Comparison of ENCODE assay signal across 24 mouse cellular contexts in the genomic region with DNA sequence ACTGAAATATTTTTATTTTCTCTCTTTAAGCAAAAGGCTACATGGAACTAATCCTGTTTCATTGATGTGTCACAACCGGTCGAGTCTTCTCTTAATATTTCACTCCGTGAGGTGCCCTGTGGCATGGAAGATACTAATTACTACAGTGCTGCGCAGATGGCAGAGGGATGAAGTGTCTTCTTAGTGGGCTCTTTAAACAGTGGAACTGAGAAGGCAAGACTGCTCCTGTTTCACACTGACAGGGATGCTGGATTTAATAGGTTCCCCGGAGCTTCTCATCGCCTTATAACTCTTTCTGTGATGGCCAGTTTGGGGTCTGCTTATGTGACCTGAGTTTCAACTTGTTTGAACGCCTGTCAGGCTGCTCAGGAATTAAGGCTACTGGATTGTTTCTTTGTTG.
DNase-seq lines count a peak whose midpoint lies in the region; ATAC-seq and TF ChIP-seq lines count a peak whose summit lies in the region.
"Had no signal": no experiment of that assay in that cellular context is flagged by ENCODE, and none has a peak within 500 bp of the region (broad histone marks: within the 10 kb centered on the region; RNA-seq: fewer than 3 reads in every experiment).

No protein-coding gene starts in this region.

- no peaks in the 10 kb centered on the region for H3K27me3 ChIP-seq in hindbrain, postnatal 0 days (ENCODE audit: insufficient read depth, low read length)
- no peaks in the 10 kb centered on the region for H3K27me3 ChIP-seq in hindbrain, embryonic 11.5 days (ENCODE audit: control insufficient read depth, insufficient read depth, low read length)
- H3K27me3 ChIP-seq in midbrain, embryonic 13.5 days = no peaks in the 10 kb centered on the region
- H3K27me3 ChIP-seq in midbrain, embryonic 11.5 days (ENCODE audit: control insufficient read depth, insufficient read depth, low read length) = no peaks in the 10 kb centered on the region
- no peaks in the 10 kb centered on the region for H3K27me3 ChIP-seq in midbrain, embryonic 15.5 days (replicated peaks)
- H3K27me3 ChIP-seq in thymus, adult 2 months (ENCODE audit: control insufficient read depth, insufficient read depth, low read length) = no peaks in the 10 kb centered on the region
- H3K27me3 ChIP-seq: CH12.LX; forebrain, embryonic 15.5 days; Patski had no signal

- no peak overlapping the region for H3K27ac ChIP-seq in hindbrain, postnatal 0 days
- no peak overlapping the region for H3K27ac ChIP-seq in hindbrain, embryonic 11.5 days (ENCODE audit: low read depth, low read length)
- no peak overlapping the region for H3K27ac ChIP-seq in midbrain, embryonic 13.5 days
- H3K27ac ChIP-seq in midbrain, embryonic 11.5 days (ENCODE audit: low read depth, low read length) = no peak overlapping the region
- H3K27ac ChIP-seq in midbrain, embryonic 15.5 days = 0 out of 2 replicates have a peak overlapping the region, but pooled peaks have one; percentile 27
- no peak overlapping the region for H3K27ac ChIP-seq in thymus, adult 2 months (ENCODE audit: control insufficient read depth, insufficient read depth, low read length)
- H3K27ac ChIP-seq: forebrain, embryonic 15.5 days had no signal

- H3K4me1 ChIP-seq in hindbrain, postnatal 0 days (ENCODE audit: insufficient read depth, low read length) = peaks cover 5% of the 10 kb centered on the region; the same call in 1 of the 2 replicates
- H3K4me1 ChIP-seq in hindbrain, embryonic 11.5 days (replicated peaks; ENCODE audit: control insufficient read depth, insufficient read depth, low read length) = no peaks in the 10 kb centered on the region
- H3K4me1 ChIP-seq in midbrain, embryonic 13.5 days (replicated peaks) = peaks cover 6% of the 10 kb centered on the region
- H3K4me1 ChIP-seq in midbrain, embryonic 11.5 days (ENCODE audit: control insufficient read depth, insufficient read depth, low read length) = no peaks in the 10 kb centered on the region
- H3K4me1 ChIP-seq in midbrain, embryonic 15.5 days = peaks cover 8% of the 10 kb centered on the region
- H3K4me1 ChIP-seq in thymus, adult 2 months (replicated peaks; ENCODE audit: control insufficient read depth, insufficient read depth, low read length) = no peaks in the 10 kb centered on the region

- no peak for ATAC-seq in hindbrain, postnatal 0 days
- ATAC-seq in hindbrain, embryonic 11.5 days (ENCODE audit: low FRiP score) = no peak
- ATAC-seq in midbrain, embryonic 13.5 days = 0 out of 2 replicates have a peak, but pooled peaks have one; percentile 65
- ATAC-seq in midbrain, embryonic 11.5 days (ENCODE audit: low FRiP score) = no peak
- ATAC-seq in midbrain, embryonic 15.5 days (replicated peaks) = 0 out of 2 replicates have a peak, but pooled peaks have one; percentile 33
- ATAC-seq: forebrain, embryonic 15.5 days; hindbrain, embryonic 16.5 days; intestine, embryonic 16.5 days; liver, postnatal 0 days; lung, postnatal 0 days; Patski had no signal

- no peak for TF ChIP-seq CTCF in hindbrain, postnatal 0 days (IDR thresholded peaks at IDR 0.05; ENCODE audit: low read depth)
- TF ChIP-seq CTCF in thymus, adult 2 months (IDR thresholded peaks at IDR 0.05; ENCODE audit: borderline replicate concordance, control insufficient read depth, extremely low read depth, insufficient read depth, low read length, poor library complexity) = no peak

- no peak overlapping the region for H3K4me2 ChIP-seq in hindbrain, postnatal 0 days (ENCODE audit: low read depth, low read length)
- H3K4me2 ChIP-seq in hindbrain, embryonic 11.5 days (replicated peaks; ENCODE audit: low read depth, low read length) = no peak overlapping the region
- no peak overlapping the region for H3K4me2 ChIP-seq in midbrain, embryonic 13.5 days (replicated peaks)
- no peak overlapping the region for H3K4me2 ChIP-seq in midbrain, embryonic 11.5 days
- H3K4me2 ChIP-seq in midbrain, embryonic 15.5 days = no peak overlapping the region
- H3K4me2 ChIP-seq: forebrain, embryonic 15.5 days; heart, embryonic 11.5 days had no signal

- 47% methylated on average over 7 of the region's 7 CpGs for WGBS in hindbrain, postnatal 0 days
- WGBS in hindbrain, embryonic 11.5 days = 62% methylated on average over 7 of the region's 7 CpGs
- WGBS in midbrain, embryonic 13.5 days = 44% methylated on average over 7 of the region's 7 CpGs
- 54% methylated on average over 7 of the region's 7 CpGs for WGBS in midbrain, embryonic 11.5 days
- 28% methylated on average over 7 of the region's 7 CpGs for WGBS in midbrain, embryonic 15.5 days
- 94% methylated on average over 7 of the region's 7 CpGs for WGBS in thymus, adult 2 months

- no peak overlapping the region for H3K9ac ChIP-seq in hindbrain, postnatal 0 days (replicated peaks; ENCODE audit: low read length)
- no peak overlapping the region for H3K9ac ChIP-seq in hindbrain, embryonic 11.5 days (ENCODE audit: low read depth, low read length)
- H3K9ac ChIP-seq in midbrain, embryonic 13.5 days (replicated peaks) = no peak overlapping the region
- H3K9ac ChIP-seq in midbrain, embryonic 11.5 days (ENCODE audit: low read length) = no peak overlapping the region
- no peak overlapping the region for H3K9ac ChIP-seq in midbrain, embryonic 15.5 days
- H3K9ac ChIP-seq: forebrain, embryonic 15.5 days; liver, postnatal 0 days had no signal

- no peak overlapping the region for H3K4me3 ChIP-seq in hindbrain, postnatal 0 days (ENCODE audit: low read length)
- no peak overlapping the region for H3K4me3 ChIP-seq in hindbrain, embryonic 11.5 days (ENCODE audit: low read depth, low read length)
- H3K4me3 ChIP-seq in midbrain, embryonic 13.5 days (replicated peaks) = no peak overlapping the region
- no peak overlapping the region for H3K4me3 ChIP-seq in midbrain, embryonic 11.5 days (ENCODE audit: low read depth, low read length)
- no peak overlapping the region for H3K4me3 ChIP-seq in midbrain, embryonic 15.5 days
- H3K4me3 ChIP-seq in thymus, adult 2 months (ENCODE audit: control insufficient read depth, insufficient read depth, low read length) = no peak overlapping the region
- H3K4me3 ChIP-seq: forebrain, embryonic 15.5 days had no signal

- DNase-seq in hindbrain, postnatal 0 days (ENCODE audit: low spot score) = peak; percentile 12
- no peak for DNase-seq in hindbrain, embryonic 11.5 days (ENCODE audit: low spot score)
- no peak for DNase-seq in midbrain, embryonic 11.5 days (ENCODE audit: low spot score, missing footprints)
- DNase-seq in testis, postnatal 14 days (ENCODE audit: low spot score) = no peak
- no peak for DNase-seq in thymus, adult 2 months
- DNase-seq: adrenal gland, postnatal 36 days; B cell, adult 2 months; cerebellum, adult 11-12 months; cerebellum, postnatal 10 days; gastrocnemius, postnatal 14 days; heart, adult 11 months; kidney, postnatal 25 days; layer of hippocampus, postnatal 36 days; liver, postnatal 0 days had no signal

- no peaks in the 10 kb centered on the region for H3K36me3 ChIP-seq in hindbrain, postnatal 0 days (ENCODE audit: insufficient read depth, low read length)
- no peaks in the 10 kb centered on the region for H3K36me3 ChIP-seq in hindbrain, embryonic 11.5 days (ENCODE audit: control insufficient read depth, insufficient read depth, low read length)
- no peaks in the 10 kb centered on the region for H3K36me3 ChIP-seq in midbrain, embryonic 13.5 days
- no peaks in the 10 kb centered on the region for H3K36me3 ChIP-seq in midbrain, embryonic 11.5 days (ENCODE audit: control insufficient read depth, insufficient read depth, low read length)
- H3K36me3 ChIP-seq in midbrain, embryonic 15.5 days (replicated peaks) = no peaks in the 10 kb centered on the region
- H3K36me3 ChIP-seq in thymus, adult 2 months (ENCODE audit: control insufficient read depth, insufficient read depth, low read length) = no peaks in the 10 kb centered on the region
- H3K36me3 ChIP-seq: forebrain, embryonic 15.5 days; G1E had no signal

- no peak for TF ChIP-seq POLR2A in thymus, adult 2 months (IDR thresholded peaks at IDR 0.05; ENCODE audit: control insufficient read depth, extremely low read depth, insufficient read depth, low read length, poor library complexity)

- H3K9me3 ChIP-seq in hindbrain, postnatal 0 days (ENCODE audit: low read length) = no peaks in the 10 kb centered on the region
- no peaks in the 10 kb centered on the region for H3K9me3 ChIP-seq in hindbrain, embryonic 11.5 days (ENCODE audit: control insufficient read depth, low read length)
- H3K9me3 ChIP-seq in midbrain, embryonic 13.5 days = no peaks in the 10 kb centered on the region
- H3K9me3 ChIP-seq in midbrain, embryonic 11.5 days (ENCODE audit: control insufficient read depth, low read length) = no peaks in the 10 kb centered on the region
- no peaks in the 10 kb centered on the region for H3K9me3 ChIP-seq in midbrain, embryonic 15.5 days
- H3K9me3 ChIP-seq: forebrain, embryonic 15.5 days had no signal

Comparison
In these comparisons a context has a peak if more than half of its experiments do, and no peak if none do; other contexts are left out.
1. ATAC-seq: peak in midbrain, embryonic 13.5 days (single experiment) and midbrain, embryonic 15.5 days (single experiment); none in hindbrain, postnatal 0 days (single experiment), hindbrain, embryonic 11.5 days (single experiment) and midbrain, embryonic 11.5 days (single experiment).